Mouse (Mus musculus) brain, embryonic 14.5 days (tissue): Measurements from ENCODE around the gene Rnf216.

Source experiments
- CTCF ChIP-seq: fragments of 200-500 bp; IDR thresholded peaks from 2 replicates; pipeline ENCODE4 v1.5.1; 2012; ENCODE audit warnings: inconsistent platforms, mild to moderate bottlenecking, moderate library complexity, borderline replicate concordance; ENCODE audit not compliant: insufficient read depth, insufficient read length; ENCODE audit errors: extremely low read depth
- POLR2A ChIP-seq: fragments of 200-500 bp; IDR thresholded peaks from 2 replicates; pipeline ENCODE4 v1.6.1; 2012; ENCODE audit warnings: mild to moderate bottlenecking, inconsistent platforms, borderline replicate concordance; ENCODE audit not compliant: poor library complexity, insufficient read depth, insufficient read length, severe bottlenecking; ENCODE audit errors: extremely low read depth

- TF ChIP-seq POLR2A (no peak), CTCF (no peak)
These were observed 50.5 kb downstream of the Rnf216 start for GRCm38 (mm10) chr5:143062251-143062650.
